Mouse (Mus musculus) heart, adult 8-10 months (tissue): ENCODE results near the gene Fignl2. TPM values are rescaled to one million over a fixed set of nuclear protein-coding genes. Genes with fewer than 3 reads are reported as not detected.
A peak's percentile ranks its signal among the peaks of the same experiment; 100 is the strongest.
"Not testable (repeated sequence)": the region's sequence is repeated elsewhere in the genome, so short reads cannot be mapped to it uniquely, and the experiment has no call there.

Experiments used
- DNase-seq: peaks from one replicate; pipeline ENCODE4 v3.0.0; 2022; ENCODE audit warnings: low spot score
- total RNA-seq, 4 experiments: library from RNA; stranded (reverse); gene quantifications; 2 replicates each; pipeline ENCODE4 v1.2.4; 2022

The Fignl2 gene
- 1 to 10 TPM in 3 of 4 experiments, under 1 TPM in 1; 0.84 to 1.5 (median 1.2) TPM for total RNA-seq

DNA sequence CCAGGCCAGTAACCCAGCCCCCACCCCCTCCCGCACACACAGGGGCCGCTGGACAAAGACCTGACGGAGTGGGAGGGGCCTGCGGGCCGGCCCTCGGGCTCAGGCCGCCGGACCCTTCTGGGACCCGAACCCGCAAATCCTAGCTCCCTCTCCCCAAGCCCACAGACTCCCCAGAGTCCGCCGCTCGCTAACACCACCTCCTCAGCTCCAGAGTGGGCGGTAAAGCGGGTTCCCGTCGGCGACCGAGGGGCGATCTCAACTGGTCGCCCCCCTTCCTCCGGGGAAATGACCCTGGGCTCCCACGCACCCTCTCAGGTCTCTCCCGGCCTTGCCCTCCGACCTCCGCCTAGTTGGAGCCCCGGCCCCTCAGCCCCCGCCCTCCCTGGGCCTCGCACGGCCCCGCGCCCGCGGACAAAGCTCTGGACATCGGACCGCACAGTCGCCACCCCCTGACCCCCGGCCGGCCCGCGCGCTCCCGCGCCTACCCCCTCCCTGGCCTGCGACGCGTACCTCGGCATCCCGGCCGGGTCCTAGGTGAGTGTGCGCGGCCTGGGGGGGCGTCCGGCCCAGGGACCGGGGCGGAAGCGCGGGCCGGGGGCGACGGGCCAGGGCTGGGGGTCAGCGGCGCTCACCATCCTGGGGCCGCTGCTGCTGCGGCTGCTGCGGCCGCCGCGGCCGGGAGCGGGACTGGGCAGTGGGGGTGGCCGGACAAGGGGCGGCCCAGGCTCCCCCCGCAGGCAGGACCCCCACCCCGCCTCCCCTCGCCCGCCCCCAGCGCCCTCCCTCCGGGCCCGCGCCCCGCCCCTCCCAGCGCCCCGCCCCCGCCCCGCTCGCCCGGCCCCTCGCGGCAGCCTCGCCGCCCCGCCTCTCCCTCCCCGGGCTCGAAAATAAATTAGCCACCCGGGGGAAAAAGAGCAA lies at the start of gene Fignl2:
Gene Fignl2 (minus strand): TSS at position 755 of the 918 bp plus-strand sequence.
- no peak for DNase-seq

DNA sequence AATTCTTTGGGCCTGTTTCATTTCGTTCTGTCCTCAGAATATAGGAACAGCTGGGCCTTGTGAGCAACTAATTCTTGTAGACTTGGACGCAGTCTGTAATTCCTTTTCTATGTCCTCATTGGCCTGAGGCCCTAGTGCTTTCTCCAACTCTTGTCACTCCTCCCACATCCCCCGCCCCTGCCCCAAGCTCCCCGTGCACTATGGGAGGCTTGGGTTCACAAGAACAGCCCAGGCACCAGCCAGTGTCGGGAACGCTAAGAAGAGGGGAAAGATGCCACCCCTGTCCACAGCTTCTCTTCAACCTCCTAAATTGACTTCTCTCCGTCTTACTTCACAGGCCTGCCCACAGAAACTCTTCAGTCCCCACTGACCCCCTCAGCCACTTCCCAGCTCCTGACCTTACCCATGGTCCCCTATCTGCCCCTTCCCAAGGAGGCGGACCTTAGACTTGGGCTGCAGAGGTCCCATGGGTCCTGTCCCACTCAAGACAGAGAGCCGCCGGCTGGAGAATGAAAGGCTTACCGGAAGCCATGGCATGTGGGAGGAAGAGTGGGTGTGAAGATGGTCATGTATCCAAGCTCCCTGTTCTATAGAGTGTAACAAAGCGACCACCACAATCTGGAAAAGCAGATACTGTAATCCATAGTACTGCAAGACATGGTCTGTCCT lies 48.6 kb upstream of the Fignl2 start:
- DNase-seq, result no peak

DNA sequence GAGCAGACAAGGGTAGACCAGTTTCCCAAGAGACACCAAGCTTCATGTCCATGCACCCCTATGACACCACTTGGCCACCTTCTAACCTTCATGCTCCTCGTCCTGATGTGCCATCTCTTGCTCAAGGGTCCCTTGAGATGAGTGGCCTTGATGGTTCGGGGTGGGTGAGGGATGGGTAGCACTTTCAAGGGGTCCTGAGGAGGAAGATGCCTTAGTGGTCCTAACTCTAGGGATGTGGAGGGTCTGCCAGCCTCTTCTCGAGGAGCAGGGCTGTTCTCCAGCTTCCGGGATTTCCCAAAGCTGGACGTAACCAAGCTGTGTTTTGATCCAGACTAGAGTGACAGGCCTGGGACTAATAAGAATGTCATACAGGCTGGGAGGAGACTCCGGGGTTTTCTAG lies 47.2 kb upstream of the Fignl2 start:
- no peak for DNase-seq

DNA sequence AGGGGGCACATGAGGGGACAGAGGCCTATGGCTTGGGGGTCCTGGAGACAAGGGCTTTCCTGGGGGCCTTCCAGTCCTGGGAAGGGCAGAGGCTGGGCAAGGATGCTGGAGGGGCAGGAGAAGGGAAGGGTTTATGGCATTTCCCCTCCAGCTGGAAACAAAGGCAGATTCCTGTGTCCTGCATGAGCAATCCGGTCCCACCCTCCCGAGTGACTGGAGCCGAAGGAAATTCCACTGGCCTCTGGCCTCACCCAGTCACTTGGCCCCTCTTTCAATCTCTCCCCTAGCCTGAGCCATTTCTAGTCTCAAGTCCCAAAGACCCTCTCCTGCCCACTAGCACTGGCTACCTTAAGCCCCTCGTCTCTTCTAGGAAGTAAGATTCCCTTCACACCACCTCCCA lies 44.8 kb upstream of the Fignl2 start:
- no peak for DNase-seq

DNA sequence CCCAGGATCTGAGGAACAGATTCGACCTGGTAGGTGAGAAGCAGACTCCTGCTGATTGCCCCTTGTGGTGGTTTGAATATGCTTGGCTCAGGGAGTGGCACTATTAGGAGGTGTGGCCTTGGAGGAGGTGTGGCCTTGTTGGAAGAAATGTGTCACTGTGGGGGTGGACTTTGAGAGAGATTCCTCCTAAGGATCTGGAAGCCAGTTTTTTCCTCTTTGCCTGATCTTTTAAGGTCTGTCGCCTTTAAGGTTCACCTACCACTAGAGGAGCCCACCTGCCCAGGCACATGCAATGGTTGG lies 43.9 kb upstream of the Fignl2 start:
- DNase-seq, result no peak

DNA sequence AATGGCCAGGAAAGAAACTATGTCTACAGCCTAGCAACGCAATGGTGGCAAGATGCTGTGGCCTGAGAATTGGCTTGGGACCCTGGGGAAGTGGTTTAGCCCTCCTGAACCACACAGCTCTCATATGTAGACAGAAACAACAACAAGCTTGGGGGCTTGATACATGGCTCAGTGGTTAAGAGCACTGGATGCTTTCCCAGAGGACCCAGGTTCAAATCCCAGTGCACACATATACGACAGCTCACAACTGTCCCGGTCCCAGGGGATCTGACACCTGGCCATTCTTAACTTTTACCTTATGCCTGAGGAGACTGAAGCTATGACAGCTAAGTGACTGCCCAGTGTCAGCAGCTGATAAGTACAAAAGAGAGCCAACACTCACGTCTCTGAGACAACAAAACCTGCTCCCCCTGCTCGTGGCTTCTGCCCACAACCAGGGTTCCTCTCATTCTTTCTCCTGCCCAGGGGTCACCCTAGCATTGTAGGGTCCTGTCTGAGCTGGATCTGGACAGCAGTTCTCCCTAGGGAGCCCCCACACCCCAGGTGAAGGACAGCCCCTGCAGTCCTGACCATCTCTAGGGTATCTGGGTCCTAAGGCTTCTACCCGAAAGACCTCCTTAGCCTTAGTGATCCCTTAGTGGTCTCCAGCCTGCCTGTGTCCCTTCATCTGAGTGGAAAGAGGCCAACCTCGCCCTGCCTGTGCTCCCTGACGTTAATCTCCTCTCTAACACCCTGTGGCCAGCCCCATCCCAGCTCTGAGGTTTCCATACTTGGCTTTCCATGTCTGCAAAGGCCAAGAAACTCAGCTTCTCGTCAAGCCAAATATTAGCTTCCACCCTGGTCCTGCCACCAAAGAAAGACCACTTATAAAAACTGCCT lies 43.3 kb upstream of the Fignl2 start:
- no peak for DNase-seq

DNA sequence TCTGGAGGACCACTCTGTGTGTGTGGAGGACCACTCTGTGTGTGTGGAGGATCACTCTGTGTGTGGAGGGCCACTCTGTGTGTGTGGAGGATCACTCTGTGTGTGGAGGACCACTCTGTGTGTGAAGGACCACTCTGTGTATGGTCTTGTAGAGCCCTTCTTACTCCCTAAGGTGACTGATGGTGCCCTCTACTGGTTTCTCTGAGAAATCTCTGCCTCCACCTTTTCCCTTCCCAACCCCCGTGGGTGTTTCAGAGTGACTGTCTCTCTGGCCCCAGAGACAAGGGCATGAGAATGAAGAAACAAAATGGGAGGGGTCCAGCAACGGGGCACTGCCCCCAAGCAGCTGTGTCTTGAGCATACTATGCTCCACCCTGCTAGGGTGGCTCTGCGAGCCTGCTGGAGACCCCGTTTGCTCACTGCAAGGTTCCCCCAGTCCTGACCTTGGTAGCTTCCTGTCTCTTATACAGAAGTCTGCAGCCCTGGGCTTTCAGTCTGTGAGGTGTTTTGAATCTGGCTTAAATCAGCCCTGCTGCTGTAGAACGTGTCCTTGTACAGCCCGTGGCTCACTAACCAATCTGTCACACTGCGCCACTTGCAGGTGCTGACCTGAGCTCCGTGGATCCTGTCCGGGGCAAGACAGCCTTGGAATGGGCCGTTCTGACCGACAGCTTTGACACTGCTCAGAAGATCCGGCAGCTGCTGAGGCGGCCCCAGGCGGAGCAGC lies 40.2 kb upstream of the Fignl2 start:
- DNase-seq, result no peak

DNA sequence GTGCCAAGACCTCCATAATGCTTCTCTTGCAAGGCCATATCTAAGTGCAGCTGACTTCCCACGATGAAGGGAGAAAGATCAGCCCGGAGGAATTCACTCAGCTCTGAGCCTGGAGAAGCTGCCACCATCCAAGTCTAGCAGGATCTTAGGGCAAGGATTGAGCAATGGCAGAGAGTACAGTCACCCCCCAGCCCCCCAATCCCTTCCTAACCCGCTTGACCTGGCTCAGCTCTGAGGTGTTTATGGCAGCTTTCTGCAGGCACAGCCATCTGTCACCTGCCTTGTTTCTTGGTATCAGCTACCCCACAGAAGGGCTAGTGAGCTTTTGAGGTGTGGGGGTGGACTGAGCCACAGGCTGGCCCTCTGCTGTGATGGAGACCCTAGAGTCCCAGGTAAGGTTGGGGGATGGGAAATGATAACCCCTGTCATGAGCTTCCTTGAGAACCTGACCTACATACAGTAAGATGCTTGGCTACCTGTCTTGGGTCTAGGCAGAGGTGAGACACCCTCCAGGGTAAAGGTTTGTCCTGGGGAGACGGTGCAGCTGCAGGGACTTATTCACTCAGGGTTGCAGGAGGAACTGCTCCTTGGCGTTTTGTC lies 37.2 kb upstream of the Fignl2 start, which contains the start of gene Ankrd33:
Gene Ankrd33 (plus strand): TSS at position 245 of the 600 bp plus-strand sequence.
- no peak for DNase-seq

DNA sequence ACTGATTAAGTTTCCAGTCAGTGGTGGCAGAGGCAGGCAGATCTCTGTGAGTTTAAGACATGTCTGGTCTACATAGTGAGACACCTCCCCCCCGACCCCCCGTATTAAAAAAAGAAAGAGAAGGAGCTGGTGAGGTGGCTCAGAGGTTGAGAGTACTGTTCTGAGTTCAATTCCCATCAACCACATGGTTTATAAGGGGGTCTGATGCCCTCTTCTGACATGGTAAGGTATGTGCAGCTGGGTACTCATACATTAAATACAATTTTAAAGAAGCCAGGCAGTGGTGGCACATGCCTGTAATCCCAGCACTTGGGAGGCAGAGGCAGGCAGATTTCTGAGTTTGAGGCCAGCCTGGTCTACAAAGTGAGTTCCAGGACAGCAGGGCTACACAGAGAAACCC lies 35.4 kb upstream of the Fignl2 start:
- DNase-seq, result not testable (repeated sequence)

DNA sequence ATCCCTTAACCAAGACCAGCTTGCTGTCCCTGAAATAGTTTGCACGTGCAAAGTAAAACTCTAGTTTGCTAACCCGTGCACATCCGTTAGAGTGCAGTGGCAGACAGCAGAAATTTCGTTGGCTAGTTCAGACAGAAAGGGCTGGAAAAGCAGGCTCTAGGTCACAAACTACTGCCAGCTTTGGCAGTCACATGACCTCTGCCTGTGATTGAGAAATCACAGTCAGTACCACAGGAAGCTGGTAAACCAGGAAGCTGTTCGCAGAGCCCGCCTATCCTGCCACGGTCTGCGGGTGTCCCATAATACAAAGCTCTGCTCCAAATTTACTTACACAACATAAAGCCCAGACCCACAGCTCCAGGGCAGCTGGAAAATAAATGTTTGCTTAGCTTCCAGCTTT lies 34.8 kb upstream of the Fignl2 start:
- DNase-seq, result peak; percentile 72

DNA sequence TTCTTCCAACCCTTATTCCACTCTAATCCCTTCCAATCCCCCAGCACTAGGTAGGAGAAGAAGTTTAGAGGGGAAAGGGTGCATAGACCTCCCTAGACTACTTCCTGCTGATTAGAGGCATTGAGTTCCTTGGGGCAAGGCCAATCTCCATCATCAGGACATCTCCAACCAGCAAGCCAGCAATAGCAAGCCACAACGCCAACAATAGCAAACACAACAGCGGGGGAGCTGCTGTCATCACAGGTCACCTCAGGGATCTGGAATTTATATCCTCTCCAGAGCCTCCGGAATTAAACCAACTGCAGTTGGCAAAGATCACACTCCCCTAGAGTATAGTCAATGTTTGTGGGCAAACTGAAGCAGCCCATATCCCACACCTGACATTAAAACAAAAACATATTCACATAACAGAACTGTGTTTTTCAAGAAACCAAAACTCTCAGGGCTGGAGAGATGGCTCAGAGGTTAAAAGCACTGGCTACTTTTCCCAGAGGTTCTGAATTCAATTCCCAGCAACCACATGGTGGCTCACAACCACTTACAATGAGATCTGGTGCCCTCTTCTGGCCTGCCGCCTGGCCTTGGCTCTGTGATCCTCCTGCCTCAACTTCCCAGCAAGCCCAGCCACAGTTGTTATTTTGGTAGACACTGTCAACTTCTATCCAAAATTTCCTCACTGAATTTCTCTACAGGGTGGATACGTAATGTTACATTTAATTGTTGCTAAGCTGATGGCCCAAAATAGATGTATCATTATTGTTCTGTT lies 29.7 kb upstream of the Fignl2 start:
- DNase-seq, result no peak

DNA sequence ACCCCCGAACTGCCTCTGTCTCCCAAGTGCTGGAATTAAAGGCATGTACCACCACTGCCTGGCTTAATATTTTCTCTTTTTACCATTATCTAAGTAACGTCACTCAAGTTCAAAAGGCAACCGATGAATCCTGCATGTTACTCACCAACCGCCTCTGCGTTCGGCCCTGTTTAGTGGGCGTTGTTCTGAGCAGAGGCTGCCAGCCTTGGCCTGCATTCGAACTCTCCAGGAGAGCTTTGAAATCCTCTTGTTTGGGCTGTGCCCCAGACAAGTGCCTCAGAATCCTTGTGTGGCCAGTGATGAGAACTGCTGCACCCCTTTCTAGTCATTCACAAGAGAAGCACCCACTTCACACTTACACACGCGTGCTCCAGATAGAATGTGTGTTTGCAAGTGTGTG lies 27.6 kb upstream of the Fignl2 start:
- DNase-seq, result no peak

DNA sequence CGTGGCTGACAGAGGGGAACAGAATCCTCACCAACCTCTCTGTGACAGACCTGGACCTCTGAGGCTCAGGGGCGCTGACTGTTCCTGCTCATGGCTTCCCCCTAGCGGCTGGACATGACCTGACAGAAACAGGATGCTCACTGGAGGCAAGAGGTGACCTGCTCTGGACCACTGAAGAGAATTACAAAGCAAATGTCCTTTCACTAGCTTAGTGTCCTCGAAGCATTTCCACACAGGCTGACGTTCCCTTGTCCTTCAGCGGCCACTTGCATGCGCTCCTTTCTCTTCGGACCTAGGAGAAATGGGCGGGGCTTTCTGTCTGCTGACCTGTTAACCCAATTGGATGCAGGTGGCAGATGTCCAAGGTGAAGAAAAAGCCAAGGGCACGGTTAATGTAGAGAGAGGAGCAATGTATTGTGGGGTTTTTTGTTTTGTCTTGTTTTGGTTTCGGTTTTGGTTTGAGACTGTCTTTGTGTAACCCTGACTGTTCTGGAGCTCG lies 27.2 kb upstream of the Fignl2 start:
- peak; percentile 87 for DNase-seq

DNA sequence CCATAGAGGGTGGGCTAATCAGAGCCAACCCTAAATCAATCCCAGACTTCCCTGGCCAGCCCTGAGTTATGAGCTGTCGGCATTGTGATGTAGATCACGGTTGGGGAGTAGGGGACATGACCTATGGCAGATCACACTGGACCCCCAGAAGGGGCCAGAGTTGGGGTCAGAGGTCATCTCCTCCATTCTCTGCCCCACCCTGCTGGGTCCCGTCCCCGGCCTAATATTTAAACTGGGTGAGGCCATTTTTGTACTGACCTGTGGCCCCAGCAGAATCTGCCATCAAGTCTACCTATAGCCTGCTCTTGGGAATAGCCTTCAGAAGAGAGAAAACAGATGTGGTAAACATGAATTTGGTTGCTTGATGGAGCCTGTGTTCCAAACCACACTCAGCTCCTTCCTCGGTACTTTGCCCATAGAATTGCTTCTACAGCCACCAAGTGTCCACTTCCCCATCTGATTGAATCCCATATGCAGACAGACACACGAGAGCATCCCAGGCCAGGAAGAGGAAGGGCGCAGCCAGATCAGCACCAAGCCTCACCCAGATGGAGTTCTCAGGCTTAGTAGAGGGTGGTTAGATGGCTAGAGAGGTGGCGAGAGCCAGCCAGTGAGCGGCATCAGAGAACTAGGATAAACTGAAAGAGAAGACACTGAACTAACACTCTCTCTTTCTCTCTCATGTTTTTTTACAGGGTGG lies 25.4 kb upstream of the Fignl2 start:
- DNase-seq, result no peak

DNA sequence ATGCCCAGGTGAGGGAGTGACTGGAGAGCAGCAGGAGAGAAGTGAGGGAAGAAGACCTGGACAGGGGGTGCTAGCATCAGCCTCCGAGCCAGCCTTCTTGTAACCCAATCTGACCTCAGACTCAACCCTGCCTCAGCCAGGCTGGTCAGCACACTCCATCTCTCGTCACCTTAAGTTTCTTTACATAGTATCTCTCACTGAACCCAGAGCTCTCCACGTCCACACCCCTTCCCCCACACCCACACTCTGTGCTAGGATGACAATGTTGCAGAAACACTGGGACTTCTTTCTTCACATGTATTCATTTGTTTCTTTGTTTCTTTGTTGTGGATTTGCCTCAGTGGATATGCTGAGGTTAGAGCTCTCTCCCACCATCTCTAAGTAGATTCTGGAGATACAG lies 22.6 kb upstream of the Fignl2 start:
- DNase-seq, result no peak

DNA sequence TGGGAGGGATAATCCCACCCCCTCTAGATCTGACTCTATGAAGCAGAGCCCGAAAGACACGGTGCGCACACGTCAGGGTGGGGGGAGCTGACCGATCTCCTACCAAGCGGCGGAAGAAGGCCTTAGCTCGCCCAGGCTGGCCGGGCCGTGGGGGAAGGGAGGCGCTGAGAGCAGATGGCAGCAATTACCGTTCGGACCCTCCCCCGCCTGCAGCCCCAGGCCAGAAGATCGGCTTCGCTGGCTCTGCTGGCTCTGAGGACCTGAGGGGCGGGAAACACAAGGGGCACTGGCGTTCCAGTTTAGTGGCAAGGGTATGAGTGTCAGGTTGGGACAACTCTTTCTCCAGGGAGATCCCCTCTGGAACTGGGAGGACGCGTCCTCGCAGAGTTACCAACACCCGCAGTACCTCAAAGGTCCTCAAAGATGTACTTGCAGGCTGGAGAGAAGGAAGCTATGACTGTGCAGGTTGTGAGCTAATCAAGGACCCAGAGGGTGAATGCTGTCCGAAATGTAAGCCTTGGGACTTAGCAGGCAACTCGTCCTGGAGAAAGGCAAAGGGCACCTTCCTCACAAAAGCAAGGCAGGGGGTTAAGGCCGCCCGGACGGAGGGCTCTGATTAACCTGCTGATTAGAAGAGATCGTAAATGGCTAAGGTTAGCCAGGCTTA lies 19.8 kb upstream of the Fignl2 start:
- no peak for DNase-seq

DNA sequence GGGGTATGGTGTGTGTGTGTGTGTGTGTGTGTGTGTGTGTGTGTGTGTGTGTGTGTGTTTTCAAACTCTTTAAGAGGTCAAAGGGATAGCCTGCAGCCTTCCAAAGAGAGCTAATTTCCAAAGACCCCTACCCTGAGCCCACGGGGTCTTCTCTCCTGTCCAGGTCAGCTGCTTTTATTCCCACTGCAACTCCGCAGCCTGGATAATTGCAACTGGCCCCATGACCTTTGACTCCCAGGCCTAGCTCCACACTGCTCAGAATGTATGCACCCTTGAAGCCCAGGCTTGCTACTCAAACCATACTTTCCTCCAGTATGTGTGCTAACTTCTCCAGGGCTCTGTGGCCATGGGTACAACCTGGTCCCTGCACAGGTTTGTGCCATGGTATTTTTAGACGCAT lies 17.0 kb upstream of the Fignl2 start:
- DNase-seq, result no peak

DNA sequence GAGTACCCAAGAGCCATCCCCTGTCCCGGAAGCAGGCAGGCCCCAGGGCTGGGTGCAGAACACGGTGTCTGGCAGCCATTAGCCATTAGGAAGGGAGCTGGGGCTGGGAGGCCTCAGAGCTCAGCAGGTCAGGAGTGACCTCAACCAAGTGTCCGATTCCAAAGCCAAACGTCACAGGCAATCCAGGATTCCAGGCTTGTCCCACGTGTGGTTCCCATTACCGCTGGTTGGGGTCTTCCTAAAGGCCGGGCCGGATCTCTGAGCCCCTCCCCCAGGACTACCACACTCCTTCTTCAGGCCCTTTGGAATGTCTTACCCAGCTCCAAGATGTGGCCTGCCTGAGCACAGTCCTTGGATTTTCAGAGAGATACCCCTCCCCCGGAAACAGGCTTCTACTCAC lies 16.6 kb upstream of the Fignl2 start:
- no peak for DNase-seq

DNA sequence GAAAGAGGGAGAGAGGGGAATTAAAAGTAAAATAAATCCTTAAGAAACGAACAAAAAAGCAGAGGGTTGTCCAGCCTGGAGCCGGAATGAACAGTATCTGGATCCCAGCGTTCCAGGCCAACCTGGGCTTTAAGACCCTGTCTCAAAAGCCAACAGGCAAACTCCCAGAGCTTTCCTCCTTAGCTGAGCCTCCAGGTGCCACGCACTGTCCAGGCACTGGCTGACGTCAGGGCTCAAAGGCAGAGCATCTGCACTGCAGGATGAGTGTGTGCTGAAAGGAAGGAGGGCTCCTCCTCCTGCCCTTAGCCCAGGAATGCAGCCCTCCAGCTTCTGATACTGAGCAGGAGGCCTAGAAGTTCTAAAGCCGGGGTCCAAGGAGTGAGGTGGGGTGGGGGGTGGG lies 15.6 kb upstream of the Fignl2 start:
- no peak for DNase-seq
